Mouse (Mus musculus): ENCODE results near the gene 5730455P16Rik. TPM values are rescaled to one million over a fixed set of nuclear protein-coding genes. Genes with fewer than 3 reads are reported as not detected.

Gene 5730455P16Rik
- polyA plus RNA-seq, 1 experiment = 3.5 TPM

GRCm38 (mm10) chr11:80312565-80312964, 65.3 kb downstream of the 5730455P16Rik start:
- TF ChIP-seq CTCF (IDR thresholded peaks at IDR 0.05; ENCODE audit: extremely low read depth, insufficient read depth, insufficient read length, insufficient replicate concordance) = no peak
- TF ChIP-seq POLR2A (IDR thresholded peaks at IDR 0.05; ENCODE audit: low read depth, low read length) = no peak
- 47% methylated on average over 6 of the region's 6 CpGs for WGBS

GRCm38 (mm10) chr11:80312049-80312448, 65.8 kb downstream of the 5730455P16Rik start:
- Histone ChIP-seq H3K27ac (ENCODE audit: insufficient read depth, low read length) (no peak overlapping the region), H3K4me1 (ENCODE audit: control insufficient read depth, insufficient read depth, insufficient read length) (no peaks in the 10 kb centered on the region), H3K4me3 (ENCODE audit: extremely low read depth, insufficient read depth, insufficient read length) (no peak overlapping the region), H3K27me3 (ENCODE audit: control insufficient read depth, insufficient read depth, low read length) (no peaks in the 10 kb centered on the region), H3K36me3 (ENCODE audit: control insufficient read depth, insufficient read depth, low read length) (no peaks in the 10 kb centered on the region)
- TF ChIP-seq POLR2A (IDR thresholded peaks at IDR 0.05; ENCODE audit: low read depth, low read length) (no peak), CTCF (IDR thresholded peaks at IDR 0.05; ENCODE audit: extremely low read depth, insufficient read depth, insufficient read length, insufficient replicate concordance) (no peak)
- 67% methylated on average over 2 of the region's 2 CpGs for WGBS
- no peak for DNase-seq (ENCODE audit: low read depth in 1 of 2, low spot score in 2 of 2)

More at GRCm38 (mm10) chr11:80312565-80312964, 65.3 kb downstream of the 5730455P16Rik start:
- no peak for DNase-seq (ENCODE audit: low read depth in 1 of 2, low spot score in 2 of 2)
- no peaks in the 10 kb centered on the region for H3K4me1 ChIP-seq (ENCODE audit: control insufficient read depth, insufficient read depth, insufficient read length)
- no peaks in the 10 kb centered on the region for H3K27me3 ChIP-seq (ENCODE audit: control insufficient read depth, insufficient read depth, low read length)
- H3K4me3 ChIP-seq (ENCODE audit: extremely low read depth, insufficient read depth, insufficient read length) = no peak overlapping the region
- H3K27ac ChIP-seq (ENCODE audit: insufficient read depth, low read length) = no peak overlapping the region
- H3K36me3 ChIP-seq (ENCODE audit: control insufficient read depth, insufficient read depth, low read length) = no peaks in the 10 kb centered on the region

- H3K27me3 ChIP-seq (ENCODE audit: control insufficient read depth, insufficient read depth, low read length) = no peaks in the 10 kb centered on the region
- DNase-seq (ENCODE audit: low read depth in 1 of 2, low spot score in 2 of 2) = no peak
- WGBS = 83% methylated on average over 4 of the region's 4 CpGs
Measured at GRCm38 (mm10) chr11:80311271-80311670, 66.6 kb downstream of the 5730455P16Rik start.

More at GRCm38 (mm10) chr11:80311271-80311670, 66.6 kb downstream of the 5730455P16Rik start:
- Histone ChIP-seq H3K36me3 (ENCODE audit: control insufficient read depth, insufficient read depth, low read length) (no peaks in the 10 kb centered on the region), H3K27ac (ENCODE audit: insufficient read depth, low read length) (no peak overlapping the region), H3K4me3 (ENCODE audit: extremely low read depth, insufficient read depth, insufficient read length) (no peak overlapping the region), H3K4me1 (ENCODE audit: control insufficient read depth, insufficient read depth, insufficient read length) (no peaks in the 10 kb centered on the region)
- no peak for TF ChIP-seq POLR2A (IDR thresholded peaks at IDR 0.05; ENCODE audit: low read depth, low read length)
- no peak for TF ChIP-seq CTCF (IDR thresholded peaks at IDR 0.05; ENCODE audit: extremely low read depth, insufficient read depth, insufficient read length, insufficient replicate concordance)

Other genes with a start within 250 kb of the 5730455P16Rik start
- gene Tefm, start 235.9 kb downstream of the 5730455P16Rik start, polyA plus RNA-seq (2012; rRNA removed) = 1.9 and 2.2 TPM in 2 replicates
- 12.6 and 16.4 TPM in 2 replicates for gene Adap2, start 223.9 kb downstream of the 5730455P16Rik start, polyA plus RNA-seq (2012; rRNA removed)
- 7.3 and 10.0 TPM in 2 replicates for gene Rnf135, start 194.2 kb downstream of the 5730455P16Rik start, polyA plus RNA-seq (2012; rRNA removed)
- 4.0 and 5.4 TPM in 2 replicates for gene Rhot1, start 169.0 kb downstream of the 5730455P16Rik start, polyA plus RNA-seq (2012; rRNA removed)
- gene Rhbdl3, start 77.1 kb downstream of the 5730455P16Rik start, polyA plus RNA-seq (2012; rRNA removed) = 2.2 and 2.9 TPM in 2 replicates
- gene Zfp207, start 5.2 kb upstream of the 5730455P16Rik start, polyA plus RNA-seq (2012; rRNA removed) = 64.0 and 67.3 TPM in 2 replicates
- 21.3 and 36.0 TPM in 2 replicates for gene Psmd11, start 50.6 kb upstream of the 5730455P16Rik start, polyA plus RNA-seq (2012; rRNA removed)
- 4.7 and 9.2 TPM in 2 replicates for gene Cdk5r1, start 99.0 kb upstream of the 5730455P16Rik start, polyA plus RNA-seq (2012; rRNA removed)